Mouse (Mus musculus) central nervous system, embryonic 14 days (tissue): ENCODE data around the gene Olfr1173. TPM values are rescaled to one million over a fixed set of nuclear protein-coding genes. Genes with fewer than 3 reads are reported as not detected.

ENCODE experiments used
- polyA plus RNA-seq: library from polyadenylated mRNA; depleted of rRNA; stranded (reverse); fragments of >200 nt; gene quantifications from 2 replicates; pipeline ENCODE4 v1.2.3, GENCODE M21; 2012; rRNA removed

The Olfr1173 gene
- polyA plus RNA-seq: not detected in 2 replicates

DNA sequence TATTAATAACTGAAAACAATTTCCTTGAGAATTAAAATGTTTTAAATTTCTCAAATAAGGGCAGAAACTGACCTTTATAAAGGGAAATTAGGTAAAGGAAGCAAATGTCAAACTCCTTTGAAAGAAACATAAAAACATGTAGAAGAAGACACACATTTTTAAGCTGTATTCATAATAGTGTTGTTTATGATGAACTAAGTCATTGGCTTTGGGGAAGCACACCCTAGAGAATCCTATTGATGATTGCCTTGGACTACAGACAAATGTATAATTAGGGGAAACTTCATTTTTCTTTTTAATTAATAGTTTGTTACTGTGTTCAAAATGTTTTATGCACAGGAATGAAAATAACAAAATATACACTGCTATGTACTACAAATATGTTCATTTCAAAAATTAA lies at the start of gene Olfr1173:
TSS of gene Olfr1173 (minus strand) at position 101 of the 400 bp plus-strand sequence.

GRCm38 (mm10) chr2:88327115-88327514 lies 47.4 kb upstream of the Olfr1173 start, which contains the start of gene Olfr1175-ps:
Gene Olfr1175-ps, minus strand, starts transcription at chr2:88327215.

DNA sequence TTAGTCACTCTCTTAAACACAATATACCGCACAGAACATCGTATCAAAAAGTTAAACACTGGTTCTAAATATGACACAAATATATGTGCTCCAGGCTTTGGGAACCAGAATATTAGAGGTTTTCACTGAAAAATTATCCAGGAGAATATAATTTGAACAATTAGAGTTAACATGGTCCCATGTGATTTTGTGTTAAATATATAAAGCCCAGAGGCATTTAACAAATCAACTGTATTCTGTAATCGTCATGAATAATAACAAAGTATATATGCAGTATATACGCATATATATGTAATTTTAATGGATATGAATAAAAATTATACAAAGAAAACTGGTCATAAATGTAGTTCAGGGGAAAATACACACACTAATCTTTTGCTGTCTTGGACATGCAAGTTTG lies 35.4 kb upstream of the Olfr1173 start, which contains the start of gene Olfr1174-ps:
TSS of gene Olfr1174-ps (minus strand) at position 101 of the 400 bp plus-strand sequence.

DNA sequence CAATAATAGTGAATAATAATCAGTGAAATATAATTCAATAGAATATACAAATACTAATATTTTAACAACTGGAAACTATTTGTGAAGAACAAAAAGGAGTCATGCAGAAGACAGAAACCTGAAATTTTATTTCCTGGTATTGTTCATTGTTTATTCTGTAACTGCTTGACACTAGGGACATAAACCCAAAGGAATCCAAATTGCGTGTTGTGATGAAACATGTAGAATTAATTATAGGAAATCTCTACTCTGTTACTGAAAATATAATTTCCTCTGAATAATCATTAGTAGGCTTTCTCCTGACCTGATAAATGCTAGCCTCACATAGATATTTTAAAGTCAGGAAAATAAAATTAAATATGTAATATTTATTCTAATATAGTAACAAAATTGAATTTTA lies 51.4 kb downstream of the Olfr1173 start, which contains the start of gene Olfr1170:
TSS of gene Olfr1170 (minus strand) at position 101 of the 400 bp plus-strand sequence.

Other genes starting within 250 kb of the Olfr1173 start
- not detected in 2 replicates for gene Olfr73, start 242.2 kb downstream of the Olfr1173 start, polyA plus RNA-seq
- not detected in 2 replicates for gene Olfr1162, start 228.7 kb downstream of the Olfr1173 start, polyA plus RNA-seq
- gene Olfr1163, start 208.0 kb downstream of the Olfr1173 start, polyA plus RNA-seq: not detected in 2 replicates
- not detected in 2 replicates for gene Olfr1164, start 185.9 kb downstream of the Olfr1173 start, polyA plus RNA-seq
- gene Olfr1166, start 151.6 kb downstream of the Olfr1173 start, polyA plus RNA-seq: not detected in 2 replicates
- gene Olfr1167, start 124.7 kb downstream of the Olfr1173 start, polyA plus RNA-seq: not detected in 2 replicates
- not detected in 2 replicates for gene Olfr1168, start 98.0 kb downstream of the Olfr1173 start, polyA plus RNA-seq
- gene Olfr1170, start 51.5 kb downstream of the Olfr1173 start, polyA plus RNA-seq: not detected in 2 replicates
- not detected in 2 replicates for gene Olfr1174-ps, start 35.3 kb upstream of the Olfr1173 start, polyA plus RNA-seq
- gene Olfr1175-ps, start 47.3 kb upstream of the Olfr1173 start, polyA plus RNA-seq: not detected in 2 replicates
- gene Olfr1176, start 56.8 kb upstream of the Olfr1173 start, polyA plus RNA-seq: not detected in 2 replicates
- gene Olfr1177-ps, start 66.6 kb upstream of the Olfr1173 start, polyA plus RNA-seq: not detected in 2 replicates
- gene Olfr1178, start 107.2 kb upstream of the Olfr1173 start, polyA plus RNA-seq: not detected in 2 replicates
- not detected in 2 replicates for gene Olfr1179, start 126.6 kb upstream of the Olfr1173 start, polyA plus RNA-seq
- not detected in 2 replicates for gene Olfr1180, start 139.3 kb upstream of the Olfr1173 start, polyA plus RNA-seq
- gene Olfr1181, start 146.3 kb upstream of the Olfr1173 start, polyA plus RNA-seq: not detected in 2 replicates
- not detected in 2 replicates for gene Gm13757, start 169.3 kb upstream of the Olfr1173 start, polyA plus RNA-seq
- not detected in 2 replicates for gene Olfr1183, start 175.0 kb upstream of the Olfr1173 start, polyA plus RNA-seq
- not detected in 2 replicates for gene Olfr1184, start 203.7 kb upstream of the Olfr1173 start, polyA plus RNA-seq
- not detected in 2 replicates for gene Olfr1185-ps1, start 213.4 kb upstream of the Olfr1173 start, polyA plus RNA-seq
- not detected in 2 replicates for gene Olfr1186, start 238.7 kb upstream of the Olfr1173 start, polyA plus RNA-seq